Mouse (Mus musculus): ENCODE measurements at regions not wholly inside any gene's neighbourhood (a gene's known extent, or its start where the extent isn't known, plus 50 kb on each side); places are given as distances from the start of the nearest gene placed in this dataset.

DNA sequence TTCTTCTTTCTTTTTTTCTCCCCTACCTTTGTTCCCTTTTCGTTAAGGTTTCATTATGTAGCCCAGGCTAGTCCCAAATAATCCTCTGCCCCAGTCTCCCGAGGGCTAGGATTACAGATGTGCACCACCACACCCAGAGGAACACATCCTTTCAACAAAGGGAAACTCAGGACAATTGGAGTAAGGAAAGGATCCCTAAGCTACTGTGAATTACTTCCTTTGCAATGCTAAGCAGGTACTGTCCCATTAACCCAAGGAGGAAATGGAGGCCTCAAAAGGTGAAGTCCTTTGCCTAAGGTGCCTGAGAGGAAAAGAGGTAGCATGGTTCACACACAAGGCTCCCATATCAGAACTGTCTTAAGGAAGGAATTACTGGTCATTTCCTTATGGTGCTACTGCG is 157.2 kb downstream of the En1 start:
- no peak for DNase-seq (ENCODE audit: low spot score in 2 of 2)

DNA sequence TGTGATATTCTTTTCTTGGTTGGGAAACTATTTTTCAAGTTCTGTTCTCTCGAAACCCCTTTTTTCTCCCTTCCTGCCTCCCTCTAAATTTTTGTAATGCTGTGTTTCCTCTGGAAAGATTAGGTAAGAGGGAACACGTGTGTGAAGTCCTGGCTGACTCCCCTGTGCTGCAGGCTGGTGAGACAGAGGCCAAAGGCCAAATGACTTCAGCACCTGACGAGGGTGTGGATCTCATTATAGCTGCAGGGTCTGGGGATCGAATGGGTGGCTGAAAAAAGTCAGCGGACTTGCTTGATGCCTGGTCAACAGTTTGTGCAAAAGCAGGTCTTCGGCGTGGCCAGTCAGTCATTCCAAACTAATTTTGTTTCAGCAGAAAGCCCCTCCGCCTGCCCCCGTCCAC is 159.1 kb downstream of the En1 start:
- no peak for DNase-seq (ENCODE audit: low spot score in 2 of 2)

DNA sequence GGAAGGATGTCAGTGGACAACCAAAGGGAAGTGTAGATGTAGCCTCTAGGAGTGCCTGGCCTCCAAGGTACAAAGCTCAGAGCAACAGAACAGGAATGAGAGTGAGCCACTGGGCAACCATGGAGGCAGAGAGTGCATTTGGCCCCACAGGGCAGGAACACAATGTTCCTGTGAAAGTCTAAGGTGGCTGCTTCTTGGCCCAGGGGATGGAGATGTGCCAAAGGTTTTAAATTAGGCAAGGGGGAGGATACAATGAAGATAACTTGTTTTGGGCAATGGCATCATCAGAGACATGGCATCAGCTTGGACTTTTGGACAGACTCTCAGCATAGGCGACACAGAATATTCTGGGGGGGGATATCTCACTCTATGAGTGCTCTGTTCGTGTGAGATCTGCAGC is 160.3 kb downstream of the En1 start:
- DNase-seq (ENCODE audit: low spot score in 2 of 2): no peak

DNA sequence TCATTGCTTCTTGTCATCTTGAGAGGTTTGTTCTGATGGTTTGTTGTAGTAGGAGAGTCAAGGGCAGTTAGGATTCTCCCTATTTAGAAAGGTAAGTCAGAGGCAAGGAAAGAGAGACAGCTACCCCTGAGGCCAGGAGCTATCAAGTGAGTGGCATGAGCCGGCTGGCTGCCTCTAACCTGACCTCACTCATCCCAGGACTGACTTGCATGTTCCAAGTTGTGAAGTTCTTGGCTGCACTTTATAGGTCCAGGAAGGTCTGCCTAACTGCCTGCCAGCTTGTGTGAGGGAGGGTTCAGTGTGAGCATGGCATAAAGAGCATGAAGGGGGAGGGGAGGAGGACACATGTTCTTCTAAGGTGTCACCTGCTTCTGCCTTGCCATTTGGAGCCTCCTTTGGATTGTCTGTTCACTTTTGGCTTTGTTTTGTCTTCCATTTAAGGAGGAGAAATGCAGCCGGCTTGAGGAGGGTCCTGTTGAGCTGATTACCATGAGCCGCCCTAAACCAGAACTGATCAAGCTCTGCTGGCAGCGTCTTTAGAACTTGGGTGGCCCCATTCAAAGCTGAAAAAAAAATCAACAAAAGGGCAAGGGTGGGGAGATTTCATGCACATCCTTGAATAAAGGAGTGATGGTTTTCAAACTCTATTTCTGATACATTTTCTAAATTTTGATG is 160.8 kb downstream of the En1 start:
- DNase-seq (ENCODE audit: low spot score in 2 of 2): no peak

DNA sequence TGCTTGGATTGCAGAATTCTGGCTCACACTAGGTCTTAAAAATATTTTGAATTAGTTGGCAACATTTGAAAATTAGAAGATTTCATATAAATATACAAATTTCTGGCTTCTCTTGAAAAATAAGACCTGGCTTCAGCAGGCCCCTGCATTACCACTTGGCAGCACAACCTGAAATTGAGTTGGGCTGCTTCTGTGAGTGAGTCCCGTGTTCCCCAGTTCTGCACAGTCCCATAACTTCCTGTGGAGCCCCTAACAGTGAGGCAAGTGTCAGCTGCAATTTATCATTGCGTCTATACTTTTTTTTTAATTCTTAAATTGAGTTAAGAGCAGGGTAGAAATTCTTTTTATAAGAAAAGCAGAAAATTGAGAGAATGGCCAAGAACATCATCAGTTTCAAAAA is 164.8 kb downstream of the En1 start:
- DNase-seq (ENCODE audit: low spot score in 2 of 2): no peak

DNA sequence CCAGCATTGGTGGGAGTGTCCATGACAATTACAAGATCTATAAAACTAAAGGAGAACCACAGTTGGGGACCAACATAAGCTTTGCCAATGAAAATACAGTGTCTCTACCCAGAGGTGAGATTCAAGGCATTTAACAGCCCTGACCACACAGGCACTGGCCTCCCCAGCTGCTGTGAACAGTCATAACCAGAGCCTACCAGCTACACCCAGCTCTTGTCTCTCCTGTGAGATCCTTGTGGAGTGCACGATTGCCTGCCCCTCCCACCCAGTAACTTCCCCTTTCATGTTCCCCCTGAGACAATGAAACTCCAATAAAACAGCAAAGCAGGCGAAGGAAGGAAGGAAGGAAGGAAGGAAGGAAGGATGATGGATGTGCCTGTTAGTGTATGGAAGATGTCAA is 169.1 kb downstream of the En1 start:
- no peak for DNase-seq (ENCODE audit: low spot score in 2 of 2)

DNA sequence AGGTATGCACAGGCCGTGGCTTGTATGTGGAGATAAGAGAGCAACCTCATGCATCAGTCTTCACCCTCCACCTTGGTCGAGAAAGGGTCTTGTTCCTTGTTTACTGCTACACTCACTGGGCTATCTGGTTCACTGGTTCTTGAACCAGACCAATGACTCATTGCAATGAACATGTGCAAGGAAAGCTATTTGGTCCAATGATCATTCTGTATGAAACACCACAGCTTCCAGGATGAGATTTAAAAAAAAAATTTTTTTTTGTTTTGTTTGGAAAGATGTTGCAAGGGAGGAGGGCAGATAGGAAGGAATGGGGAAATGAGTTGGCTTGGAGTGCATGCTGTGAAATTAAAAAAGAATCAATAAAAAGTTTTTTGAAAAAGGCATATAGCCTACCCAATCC is 174.7 kb downstream of the En1 start:
- no peak for DNase-seq (ENCODE audit: low spot score in 2 of 2)

DNA sequence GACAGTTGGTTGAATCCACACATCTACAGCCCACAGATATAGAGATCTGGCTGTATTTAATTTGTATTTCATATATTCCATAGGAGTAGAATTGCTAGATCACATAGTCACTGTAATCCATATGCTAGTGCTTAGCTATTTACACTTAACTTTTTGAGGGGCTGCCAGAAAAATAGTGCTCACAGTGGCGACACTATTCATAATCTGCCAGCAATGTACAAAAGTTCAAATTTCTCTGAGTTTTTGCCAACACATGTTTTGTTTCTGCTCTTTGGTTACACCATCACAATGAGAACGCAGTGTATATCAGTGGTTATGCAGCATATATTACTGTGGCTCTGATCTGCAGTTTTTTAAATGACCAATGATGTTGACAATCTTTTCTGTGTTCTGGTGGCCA is 175.2 kb downstream of the En1 start:
- DNase-seq (ENCODE audit: low spot score in 2 of 2): no peak

DNA sequence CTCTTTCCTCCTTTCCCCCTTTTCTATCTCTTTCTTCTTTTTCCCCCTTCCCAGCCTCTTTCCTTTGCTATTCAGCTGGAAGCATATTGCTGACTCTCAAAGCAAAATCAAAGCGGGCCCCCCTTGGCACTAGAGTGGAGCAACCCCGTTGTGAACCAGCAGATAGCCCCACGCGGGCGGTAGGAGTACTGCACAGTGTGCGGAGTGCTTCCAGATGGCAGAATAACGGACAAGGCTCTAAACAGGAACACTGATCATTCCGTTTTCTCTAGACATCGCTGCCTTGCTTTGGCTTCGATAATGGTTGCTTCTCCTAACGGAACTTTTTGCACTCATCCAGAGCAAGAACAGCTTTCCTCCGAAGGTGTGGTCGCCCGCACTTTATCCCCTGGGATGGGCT is 193.0 kb downstream of the En1 start:
- peak; percentile 11 to 13 for DNase-seq (ENCODE audit: low spot score in 2 of 2)

DNA sequence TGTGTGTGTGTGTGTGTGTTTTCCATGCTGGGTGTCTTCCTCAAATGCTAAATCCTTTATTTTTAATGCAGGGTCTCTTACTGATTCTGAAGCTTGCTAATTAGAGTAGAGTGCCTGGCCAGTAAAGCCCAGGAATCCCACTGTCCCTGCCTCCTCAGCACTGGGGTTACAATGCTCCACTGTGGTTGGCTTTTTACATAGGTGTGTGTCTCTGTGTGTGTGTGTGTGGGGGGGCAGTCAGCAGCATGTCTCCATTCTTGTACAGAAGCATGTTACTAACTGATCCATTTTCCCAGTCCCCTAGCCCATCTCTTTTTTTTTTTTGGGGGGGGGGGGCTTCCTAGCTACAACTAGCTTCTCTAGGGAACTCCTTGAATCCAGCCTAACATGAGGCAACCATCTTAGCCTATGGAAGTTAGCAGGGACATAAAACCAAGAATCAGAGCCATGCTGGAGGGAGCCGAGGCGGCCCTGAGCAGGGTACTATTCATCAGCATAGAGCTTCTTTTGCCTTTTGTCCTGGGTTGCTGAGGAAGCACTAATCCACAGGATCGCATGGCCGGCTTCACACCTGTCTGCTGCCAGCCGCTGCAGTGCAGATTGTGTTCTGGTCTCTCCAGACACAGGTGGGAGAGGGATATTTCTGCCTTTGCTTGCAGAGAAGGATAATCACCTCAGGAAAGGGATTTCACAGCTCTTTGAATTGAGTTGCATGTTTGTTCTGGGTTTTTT is 199.2 kb downstream of the En1 start:
- DNase-seq (ENCODE audit: low spot score in 2 of 2): no peak

DNA sequence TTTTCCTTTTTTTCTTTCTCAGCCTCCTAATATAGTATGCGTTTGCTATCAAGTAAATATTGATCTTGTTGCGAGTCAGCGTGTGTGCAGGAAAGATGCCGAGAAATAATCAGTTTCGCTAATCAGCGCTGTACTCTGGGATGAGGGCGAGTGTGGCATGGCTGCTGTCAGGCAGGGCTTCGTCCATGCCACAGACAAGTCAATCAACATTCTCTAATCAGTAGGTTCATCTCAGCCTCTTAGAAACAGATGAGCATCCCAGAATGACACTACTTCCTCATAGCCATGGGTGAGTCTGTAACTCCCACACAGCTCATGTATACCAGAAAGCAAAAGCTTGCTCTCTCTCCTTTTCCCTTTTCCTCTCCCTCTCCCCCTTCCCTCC is 199.8 kb downstream of the En1 start:
- no peak for DNase-seq (ENCODE audit: low spot score in 2 of 2)

DNA sequence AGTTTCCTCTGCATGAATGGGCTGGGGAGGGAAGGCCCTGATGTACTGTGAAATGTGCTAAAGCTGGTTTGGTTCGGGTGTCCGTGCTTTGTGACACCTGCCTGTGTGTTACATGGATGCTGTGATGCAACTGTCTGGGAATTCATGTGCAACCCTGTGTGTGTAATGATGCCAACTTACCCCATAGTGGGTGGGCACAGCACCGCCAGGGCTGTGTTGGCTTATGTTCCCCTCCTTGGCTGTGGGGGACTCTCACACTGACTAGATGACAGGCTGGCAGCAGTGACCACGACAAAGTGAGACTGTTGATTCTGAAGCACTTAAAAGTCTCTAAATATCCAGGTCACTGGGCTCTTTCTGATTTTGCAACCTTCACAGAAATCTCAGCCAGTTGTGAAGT is 212.2 kb downstream of the En1 start:
- no peak for DNase-seq (ENCODE audit: low spot score in 2 of 2)

DNA sequence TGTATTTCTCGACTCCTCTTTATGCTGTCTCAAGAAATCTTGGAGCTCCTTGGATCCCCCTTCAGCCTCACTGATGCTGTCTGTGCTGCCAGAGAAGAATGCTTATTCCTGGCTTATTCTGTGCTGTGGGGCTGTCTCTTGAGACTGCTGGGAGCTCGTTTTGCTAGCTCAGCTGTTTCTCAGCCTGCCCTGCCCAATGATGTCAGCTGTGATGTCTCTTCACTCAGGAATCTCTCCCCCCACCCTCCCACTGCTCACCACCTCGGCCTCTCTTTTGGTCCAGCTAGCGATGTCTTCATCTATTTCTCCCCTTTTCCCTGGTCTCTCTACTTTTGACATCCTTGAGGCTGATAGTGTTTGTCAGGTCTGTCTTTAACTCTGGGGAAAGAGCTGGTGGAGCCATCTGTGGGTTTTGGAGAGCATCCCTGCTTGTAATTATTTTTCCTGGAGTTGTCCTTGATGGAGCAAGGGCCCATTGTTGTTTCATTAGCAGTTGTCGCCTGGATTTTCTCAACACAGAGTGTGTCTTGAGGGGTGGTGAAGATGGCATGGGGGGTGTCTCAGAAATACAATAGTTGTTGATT is 214.1 kb downstream of the En1 start:
- DNase-seq (ENCODE audit: low spot score in 2 of 2): no peak

DNA sequence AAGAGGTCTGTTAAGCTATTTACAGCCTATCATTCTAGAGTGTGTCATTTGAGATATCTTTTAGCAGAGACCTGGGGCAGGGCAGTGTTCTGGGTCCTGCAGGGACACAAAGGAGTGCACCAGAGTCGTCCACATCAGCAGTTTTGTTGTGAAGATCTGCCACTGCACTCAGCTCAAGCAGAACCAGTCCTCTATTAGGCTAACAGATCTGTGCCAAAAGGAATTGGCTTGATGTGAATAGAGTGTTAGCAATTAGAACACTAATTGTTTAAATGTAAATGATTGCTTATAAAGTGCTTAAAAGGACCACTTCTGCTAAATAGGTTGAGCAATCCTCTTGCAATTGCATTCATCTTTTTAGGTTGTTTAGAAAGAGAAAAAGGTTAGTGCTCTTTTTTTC is 215.3 kb downstream of the En1 start:
- no peak for DNase-seq (ENCODE audit: low spot score in 2 of 2)

DNA sequence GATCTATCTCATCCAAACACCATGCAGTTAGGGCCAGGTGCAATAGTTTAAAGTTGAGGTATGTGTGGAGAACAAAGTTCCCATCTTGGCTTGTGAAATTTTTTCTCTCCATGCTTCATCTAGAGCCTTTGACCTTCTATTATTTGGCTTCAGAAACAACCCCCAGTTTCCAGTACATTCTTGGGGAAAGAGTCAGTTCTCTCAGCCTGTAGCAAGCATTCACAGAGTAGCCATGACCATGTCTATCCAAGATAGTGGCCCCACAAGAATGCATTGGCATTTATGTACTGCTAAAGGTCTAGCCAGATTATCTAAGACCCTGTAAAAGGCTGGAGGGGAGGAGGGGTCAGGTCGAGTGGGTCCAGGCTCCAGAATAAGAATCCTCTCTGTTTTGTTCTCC is 229.8 kb downstream of the En1 start:
- no peak for DNase-seq (ENCODE audit: low spot score in 2 of 2)

DNA sequence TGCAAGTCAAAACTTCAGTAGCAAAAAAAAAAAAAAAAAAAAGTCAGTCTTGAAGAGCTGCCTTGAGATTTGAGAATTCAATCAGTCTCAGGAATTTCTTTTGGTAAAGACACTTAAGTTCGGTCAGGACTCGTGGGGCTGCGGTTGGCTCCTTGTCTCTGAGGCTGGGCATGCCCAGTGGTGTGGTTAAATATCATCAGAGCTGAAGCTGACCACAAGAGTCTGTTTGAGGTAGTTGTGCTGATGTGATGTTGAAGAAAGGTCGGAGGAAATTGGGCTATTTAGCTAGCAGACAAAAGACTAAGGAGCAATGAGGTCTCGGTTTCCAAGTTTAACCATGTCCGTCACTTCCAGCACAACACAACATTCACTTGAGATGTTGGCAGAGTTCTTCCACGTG is 240.4 kb downstream of the En1 start:
- DNase-seq (ENCODE audit: low spot score in 2 of 2): no peak

DNA sequence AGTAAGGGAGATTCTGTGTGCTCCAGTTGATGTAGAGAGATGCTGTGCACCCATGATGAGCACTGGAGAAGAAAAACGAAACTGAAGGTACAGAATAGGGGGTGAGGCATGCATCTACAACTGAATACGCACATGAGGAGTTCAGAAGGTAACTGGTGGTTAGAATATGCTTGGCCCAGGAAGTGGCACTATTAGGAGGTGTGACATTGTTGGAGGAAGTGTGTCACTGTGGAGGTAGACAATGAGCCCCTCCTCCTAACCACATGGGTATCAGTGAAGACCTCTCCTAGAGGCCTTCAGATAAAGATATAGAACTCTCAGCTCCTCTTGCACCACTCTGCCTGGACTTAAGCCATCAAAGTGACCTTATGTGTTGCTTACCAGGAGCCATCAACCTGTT is 243.9 kb downstream of the En1 start:
- DNase-seq (ENCODE audit: low spot score in 2 of 2): no peak

DNA sequence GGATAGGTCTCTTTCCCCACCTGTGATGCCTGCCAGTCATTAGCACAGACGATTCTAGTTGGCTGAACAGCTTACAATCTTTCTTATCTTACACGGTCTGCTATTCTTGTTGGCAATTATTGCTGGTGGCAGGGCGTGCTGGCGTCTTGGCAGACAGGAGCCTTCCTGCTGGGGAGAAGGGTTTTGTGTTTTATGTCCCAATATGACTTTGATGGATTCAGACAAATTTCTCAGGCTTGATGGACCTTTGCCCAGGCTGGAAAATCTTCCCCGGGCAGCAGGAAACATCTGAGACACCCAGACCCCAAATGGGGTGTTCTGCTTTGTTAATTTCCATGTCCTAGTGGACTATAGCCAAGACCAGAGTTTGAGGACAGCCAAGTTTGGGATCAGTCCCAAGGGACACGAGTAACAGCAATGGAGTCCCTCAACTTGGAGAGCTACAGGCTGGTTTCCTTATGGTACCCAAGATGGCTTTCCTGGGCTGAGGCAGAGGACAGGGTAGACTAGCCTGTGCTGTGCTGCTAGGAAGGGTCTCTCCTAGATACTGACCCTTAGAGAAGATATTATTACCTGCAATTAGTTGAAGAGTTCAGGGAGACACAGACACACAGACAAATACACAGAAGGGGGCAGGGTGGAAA is 249.8 kb downstream of the En1 start:
- no peak for DNase-seq (ENCODE audit: low spot score in 2 of 2)

DNA sequence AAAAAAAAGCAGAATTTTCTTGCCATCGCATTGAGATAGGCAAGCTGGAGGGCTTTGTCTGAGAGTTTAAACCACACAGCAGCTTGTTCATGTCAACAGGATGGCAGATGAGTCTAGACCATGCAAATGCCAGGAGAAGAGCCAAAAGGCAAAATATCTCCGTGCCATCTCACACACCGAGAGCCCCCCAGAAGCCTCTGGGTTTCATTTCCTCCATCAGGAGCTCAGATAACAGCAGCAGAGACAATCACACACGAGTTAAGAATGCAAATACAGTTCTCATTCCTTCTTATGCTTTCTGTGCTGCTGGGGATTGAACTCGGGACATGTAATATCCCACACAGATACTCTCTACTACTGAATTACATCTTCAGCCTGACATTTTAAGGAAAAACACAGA is 255.3 kb downstream of the En1 start:
- DNase-seq (ENCODE audit: low spot score in 2 of 2): no peak

DNA sequence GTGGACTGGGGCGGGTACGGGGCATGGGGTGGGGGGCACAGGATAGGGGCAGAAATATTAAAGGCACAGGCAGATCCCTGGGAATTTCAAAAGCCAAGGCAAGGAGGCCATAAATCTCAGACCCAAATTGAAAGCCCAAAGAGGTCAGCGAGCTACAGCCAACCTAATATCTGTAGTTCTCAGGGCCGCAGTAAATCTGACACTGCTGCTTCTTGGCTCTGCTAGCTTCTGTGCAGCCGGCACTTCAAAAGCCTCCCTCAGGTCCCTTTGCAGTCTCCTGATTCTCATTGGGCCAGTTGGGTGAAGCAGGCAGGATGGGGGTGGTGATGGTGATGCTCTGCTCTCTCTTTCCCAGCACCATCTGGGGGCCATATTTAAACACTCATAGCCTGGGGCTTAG is 257.3 kb downstream of the En1 start:
- no peak for DNase-seq (ENCODE audit: low spot score in 2 of 2)

DNA sequence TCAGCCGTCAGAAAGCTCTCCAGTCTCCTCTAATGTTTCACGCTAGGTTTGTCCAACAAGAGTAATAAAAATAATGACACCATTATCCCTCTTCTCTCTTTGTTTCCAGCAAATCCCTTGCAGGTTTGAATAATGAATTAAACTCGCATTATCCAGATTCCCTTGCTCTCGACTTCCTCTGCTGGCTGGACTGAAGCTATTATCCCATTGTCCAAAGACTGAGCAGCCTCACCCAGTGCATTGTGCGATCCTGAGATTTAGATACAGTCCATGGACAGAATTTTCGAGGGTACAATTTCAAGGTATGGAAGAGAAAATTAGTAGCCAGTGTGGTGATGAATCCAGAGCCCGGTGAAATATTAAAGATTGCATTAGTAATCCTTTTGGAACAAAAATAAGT is 270.3 kb downstream of the En1 start:
- no peak for DNase-seq (ENCODE audit: low spot score in 2 of 2)

DNA sequence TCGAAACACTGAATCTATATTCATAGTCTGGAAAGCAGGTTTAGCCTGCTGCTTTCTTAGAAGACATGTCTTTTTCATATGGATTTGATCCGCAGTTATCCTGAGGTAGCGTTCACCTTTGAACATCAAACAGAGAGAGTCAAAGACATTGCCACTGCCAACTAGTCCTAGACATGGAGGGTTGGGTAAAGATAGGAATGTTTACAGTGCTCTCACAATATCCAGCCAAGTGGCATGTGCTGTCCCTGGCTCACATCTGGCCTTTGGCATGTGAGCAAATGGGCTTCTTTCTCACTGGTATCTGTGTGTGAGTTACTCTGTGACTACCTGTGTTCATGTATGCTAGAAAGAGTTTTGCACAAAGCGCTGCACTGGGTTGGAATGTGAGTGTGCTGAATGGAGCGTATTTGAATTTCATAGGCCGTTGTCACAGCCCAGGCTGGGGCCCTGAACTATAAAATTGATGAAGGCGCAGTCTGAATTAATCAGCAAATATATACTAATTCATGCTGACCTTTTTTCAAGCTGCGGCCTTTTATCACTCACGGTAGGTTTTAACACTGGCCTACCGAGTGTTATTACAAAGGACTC is 280.8 kb downstream of the En1 start:
- no peak for DNase-seq (ENCODE audit: low spot score in 2 of 2)

DNA sequence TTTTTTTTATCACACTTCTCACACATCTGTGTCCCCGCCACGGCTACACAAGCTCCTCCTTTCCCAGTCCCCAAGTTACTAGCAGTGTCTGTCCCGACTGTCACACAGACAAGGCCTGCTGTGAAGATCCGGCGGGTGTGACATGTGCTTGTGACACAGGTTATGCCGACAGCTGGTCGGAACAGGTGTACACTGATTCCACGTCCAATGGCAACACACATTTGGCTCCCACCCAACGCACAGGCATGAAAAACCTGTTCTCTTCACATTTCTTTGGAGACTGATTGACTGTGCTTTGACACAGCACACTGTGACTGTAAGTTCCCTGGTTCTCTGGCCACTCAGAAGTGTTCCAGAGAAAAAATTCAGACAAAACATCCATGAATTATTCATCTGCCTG is 281.4 kb downstream of the En1 start:
- peak in 1 of 2 experiments; percentile 8 for DNase-seq (ENCODE audit: low spot score in 2 of 2)
